Mouse (Mus musculus) natural killer cell, adult 2 months (primary cell): ENCODE results near the gene Zfyve9.

Source experiments
- DNase-seq, 2 experiments: peaks; one replicate each; pipeline ENCODE4 v3.0.0; 2022; ENCODE audit warnings: low spot score in 2 of 2

Gene Zfyve9

GRCm38 (mm10) chr4:108610935-108611334, 169.7 kb downstream of the Zfyve9 start:
- no peak for DNase-seq

GRCm38 (mm10) chr4:108608651-108609050, 171.9 kb downstream of the Zfyve9 start:
- DNase-seq, result no peak

- no peak for DNase-seq
These were observed 178.7 kb downstream of the Zfyve9 start for GRCm38 (mm10) chr4:108601870-108602269.

DNA sequence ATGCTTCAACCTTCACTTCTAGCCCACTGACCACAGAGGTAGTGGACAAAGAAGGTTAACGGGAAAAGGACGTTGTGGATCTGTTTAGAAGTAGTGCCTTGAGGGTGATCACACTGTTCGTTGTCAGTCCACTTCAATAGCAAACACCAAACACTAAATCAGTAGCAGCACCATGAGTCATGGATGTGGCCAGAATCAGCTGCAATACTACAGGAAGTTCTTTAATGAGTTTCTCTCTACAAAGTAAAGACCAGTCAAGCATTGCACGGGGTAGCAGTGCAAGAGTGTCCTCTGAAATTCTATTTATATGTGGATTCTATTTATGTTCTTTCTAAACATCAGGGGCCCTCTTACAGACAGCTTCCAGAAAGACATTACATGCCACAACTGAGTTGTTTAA, 182.3 kb downstream of the Zfyve9 start:
- no peak for DNase-seq

- no peak for DNase-seq
These were observed 184.8 kb downstream of the Zfyve9 start for GRCm38 (mm10) chr4:108595785-108596184.

DNA sequence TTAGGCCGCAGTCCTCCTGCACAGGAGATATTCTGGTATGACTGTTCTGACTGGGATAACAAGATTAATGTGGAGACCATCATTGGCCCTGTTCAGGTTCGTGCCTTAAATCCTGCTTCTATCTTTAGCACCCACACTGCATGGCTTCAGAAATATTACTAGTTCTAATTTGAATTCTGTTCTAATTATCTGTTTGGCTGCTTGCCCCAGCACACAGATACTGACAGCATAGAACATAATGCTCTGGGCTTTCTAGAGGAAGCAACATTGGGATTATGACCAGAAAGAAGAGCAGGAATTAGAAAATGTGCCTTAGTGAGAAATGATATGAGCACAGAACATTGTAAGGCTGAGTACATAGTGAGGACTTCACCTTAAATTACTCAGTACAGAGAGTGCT, 187.2 kb downstream of the Zfyve9 start:
- no peak for DNase-seq
